Mouse (Mus musculus): ENCODE measurements around the gene Map1b. TPM values are rescaled to one million over a fixed set of nuclear protein-coding genes. Genes with fewer than 3 reads are reported as not detected.

Map1b gene
- total and polyA plus RNA-seq, 3 experiments: 2.1 to 14.6 (median 10.2) TPM

DNA sequence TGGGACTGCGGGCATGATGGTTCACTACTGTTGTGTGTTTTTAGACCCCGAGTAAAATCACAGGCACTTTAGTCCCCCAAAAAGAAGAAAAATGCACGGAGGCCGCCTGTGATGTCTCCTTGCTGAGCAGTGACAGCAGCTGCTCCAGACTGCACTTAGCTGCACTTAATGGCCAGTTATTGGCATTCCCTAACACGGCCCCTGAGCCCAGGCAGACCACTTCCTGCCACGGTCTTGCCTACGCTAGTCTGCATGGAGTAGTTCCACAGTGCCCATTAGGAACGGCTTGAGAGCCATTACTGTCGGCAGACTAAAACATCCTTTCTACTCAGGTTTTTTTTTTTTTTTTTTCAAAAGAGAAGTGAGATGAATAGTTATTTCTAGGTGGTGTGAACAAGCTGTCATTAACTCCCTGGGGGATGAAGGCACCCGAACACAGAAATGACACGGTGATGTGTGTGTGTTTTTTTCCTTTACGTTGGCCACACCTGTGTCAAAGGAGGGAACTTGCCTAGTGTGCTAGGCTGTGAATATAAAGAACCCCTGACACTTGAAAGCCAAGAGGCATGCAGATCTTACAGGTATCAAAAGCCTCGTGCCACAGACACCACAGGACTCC, 14.1 kb downstream of the Map1b start:
- no peaks in the 10 kb centered on the region for H3K27me3 ChIP-seq (ENCODE audit: control insufficient read depth, insufficient read depth, low read length)
- H3K79me2 ChIP-seq (replicated peaks; ENCODE audit: control insufficient read depth, insufficient read depth, low read length): no peaks in the 10 kb centered on the region
- no peak for DNase-seq
- TF ChIP-seq CTCF (IDR thresholded peaks at IDR 0.05) (no peak), POLR2A (IDR thresholded peaks at IDR 0.05; ENCODE audit: insufficient read depth, low read depth, low read length) (no peak), EP300 (IDR thresholded peaks at IDR 0.05; ENCODE audit: insufficient read depth, low read depth, low read length) (no peak)
- WGBS: 65% methylated on average over 13 of the region's 13 CpGs
- no peaks in the 10 kb centered on the region; the same call in 1 of the 2 replicates for H3K36me3 ChIP-seq (ENCODE audit: control insufficient read depth, insufficient read depth, low read length)
- H3K4me3 ChIP-seq: no peak overlapping the region
- intact Hi-C loops (cut with DNase I): no loop called here
- peaks cover 7% of the 10 kb centered on the region for H3K4me1 ChIP-seq (ENCODE audit: control insufficient read depth, insufficient read depth, low read length)
- H3K9ac ChIP-seq (ENCODE audit: low read depth, low read length): no peak overlapping the region
- H3K27ac ChIP-seq: no peak overlapping the region

DNA sequence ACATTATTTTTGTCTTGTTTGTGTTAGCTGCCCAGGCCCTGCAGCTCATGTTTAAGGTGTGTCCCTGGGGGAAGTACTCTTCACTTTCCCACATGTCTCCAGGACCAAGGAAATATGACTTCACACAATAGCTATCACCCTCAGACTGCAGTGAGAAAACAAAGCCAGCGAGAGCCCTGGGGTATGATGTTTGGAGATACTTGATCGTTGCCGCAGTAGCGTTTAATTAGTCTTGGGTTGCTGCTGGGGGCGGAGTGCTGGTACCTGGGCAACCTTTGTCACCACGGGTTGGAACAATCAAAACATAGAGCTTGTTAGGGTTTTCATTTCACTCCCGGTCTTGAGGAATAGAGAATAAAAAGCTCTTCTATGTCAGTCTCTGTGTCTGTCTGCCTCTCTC, 14.9 kb downstream of the Map1b start:
- H3K79me2 ChIP-seq (replicated peaks; ENCODE audit: control insufficient read depth, insufficient read depth, low read length): no peaks in the 10 kb centered on the region
- TF ChIP-seq POLR2A (IDR thresholded peaks at IDR 0.05; ENCODE audit: insufficient read depth, low read depth, low read length) (no peak), EP300 (IDR thresholded peaks at IDR 0.05; ENCODE audit: insufficient read depth, low read depth, low read length) (no peak), CTCF (IDR thresholded peaks at IDR 0.05) (no peak)
- 72% methylated on average over 7 of the region's 7 CpGs for WGBS
- no peak for DNase-seq
- H3K4me1 ChIP-seq (ENCODE audit: control insufficient read depth, insufficient read depth, low read length): peaks cover 7% of the 10 kb centered on the region
- no peaks in the 10 kb centered on the region; the same call in 1 of the 2 replicates for H3K36me3 ChIP-seq (ENCODE audit: control insufficient read depth, insufficient read depth, low read length)
- intact Hi-C loops (cut with DNase I): no loop called here
- no peaks in the 10 kb centered on the region for H3K27me3 ChIP-seq (ENCODE audit: control insufficient read depth, insufficient read depth, low read length)
- H3K9ac ChIP-seq (ENCODE audit: low read depth, low read length): no peak overlapping the region
- no peak overlapping the region for H3K4me3 ChIP-seq
- H3K27ac ChIP-seq: no peak overlapping the region

DNA sequence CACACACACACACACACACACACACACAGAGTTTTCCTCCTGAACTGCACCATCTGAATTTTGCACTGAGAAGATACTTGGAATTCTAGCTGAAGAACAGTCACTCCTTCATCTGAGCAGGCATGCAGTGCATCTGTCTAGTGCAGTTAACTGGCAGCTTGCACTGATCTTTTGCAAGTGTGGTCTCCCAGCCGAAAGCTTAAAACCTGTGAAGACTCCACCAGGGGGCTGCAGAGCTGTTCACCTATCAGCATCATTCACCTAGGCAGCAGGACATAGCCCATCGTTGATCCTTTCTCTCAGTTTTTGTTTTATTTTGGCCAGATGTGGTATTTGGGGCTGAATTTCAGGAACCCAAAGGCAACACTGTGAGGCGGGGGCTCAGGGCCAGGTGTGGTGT, 15.7 kb downstream of the Map1b start:
- no peak overlapping the region for H3K27ac ChIP-seq
- peaks cover 7% of the 10 kb centered on the region for H3K4me1 ChIP-seq (ENCODE audit: control insufficient read depth, insufficient read depth, low read length)
- no peak for TF ChIP-seq POLR2A (IDR thresholded peaks at IDR 0.05; ENCODE audit: insufficient read depth, low read depth, low read length)
- no peak for TF ChIP-seq CTCF (IDR thresholded peaks at IDR 0.05)
- TF ChIP-seq EP300 (IDR thresholded peaks at IDR 0.05; ENCODE audit: insufficient read depth, low read depth, low read length): no peak
- intact Hi-C loops (cut with DNase I): no loop called here
- no peaks in the 10 kb centered on the region for H3K27me3 ChIP-seq (ENCODE audit: control insufficient read depth, insufficient read depth, low read length)
- no peaks in the 10 kb centered on the region; the same call in 1 of the 2 replicates for H3K36me3 ChIP-seq (ENCODE audit: control insufficient read depth, insufficient read depth, low read length)
- no peak overlapping the region for H3K9ac ChIP-seq (ENCODE audit: low read depth, low read length)
- H3K4me3 ChIP-seq: no peak overlapping the region
- H3K79me2 ChIP-seq (replicated peaks; ENCODE audit: control insufficient read depth, insufficient read depth, low read length): no peaks in the 10 kb centered on the region
- WGBS: 77% methylated on average over 3 of the region's 3 CpGs
- no peak for DNase-seq

DNA sequence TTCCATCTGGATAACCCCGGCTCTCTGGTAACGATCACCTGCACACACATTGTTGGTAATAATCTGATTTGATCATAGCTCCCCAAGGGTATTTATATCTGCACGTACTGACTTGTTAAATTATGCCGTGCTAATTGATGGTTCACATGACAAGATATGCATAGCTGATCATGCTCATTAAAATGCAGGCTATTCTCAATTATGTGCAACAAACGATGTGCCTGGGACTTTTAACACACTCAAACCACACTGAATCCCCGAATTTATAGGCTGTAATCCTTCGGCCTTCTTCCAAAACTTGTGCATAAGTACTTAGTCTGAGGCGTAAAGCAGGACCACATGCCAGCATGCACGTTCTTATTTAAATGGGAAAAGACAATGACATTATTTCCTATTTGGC, 16.6 kb downstream of the Map1b start:
- 49% methylated on average over 9 of the region's 9 CpGs for WGBS
- H3K79me2 ChIP-seq (replicated peaks; ENCODE audit: control insufficient read depth, insufficient read depth, low read length): no peaks in the 10 kb centered on the region
- H3K36me3 ChIP-seq (ENCODE audit: control insufficient read depth, insufficient read depth, low read length): no peaks in the 10 kb centered on the region; the same call in 1 of the 2 replicates
- no peak overlapping the region for H3K4me3 ChIP-seq
- peaks cover 7% of the 10 kb centered on the region for H3K4me1 ChIP-seq (ENCODE audit: control insufficient read depth, insufficient read depth, low read length)
- H3K9ac ChIP-seq (ENCODE audit: low read depth, low read length): no peak overlapping the region
- TF ChIP-seq CTCF (IDR thresholded peaks at IDR 0.05) (no peak), POLR2A (IDR thresholded peaks at IDR 0.05; ENCODE audit: insufficient read depth, low read depth, low read length) (no peak), EP300 (IDR thresholded peaks at IDR 0.05; ENCODE audit: insufficient read depth, low read depth, low read length) (no peak)
- no peaks in the 10 kb centered on the region for H3K27me3 ChIP-seq (ENCODE audit: control insufficient read depth, insufficient read depth, low read length)
- intact Hi-C loops (cut with DNase I): no loop called here
- DNase-seq: no peak
- no peak overlapping the region for H3K27ac ChIP-seq

DNA sequence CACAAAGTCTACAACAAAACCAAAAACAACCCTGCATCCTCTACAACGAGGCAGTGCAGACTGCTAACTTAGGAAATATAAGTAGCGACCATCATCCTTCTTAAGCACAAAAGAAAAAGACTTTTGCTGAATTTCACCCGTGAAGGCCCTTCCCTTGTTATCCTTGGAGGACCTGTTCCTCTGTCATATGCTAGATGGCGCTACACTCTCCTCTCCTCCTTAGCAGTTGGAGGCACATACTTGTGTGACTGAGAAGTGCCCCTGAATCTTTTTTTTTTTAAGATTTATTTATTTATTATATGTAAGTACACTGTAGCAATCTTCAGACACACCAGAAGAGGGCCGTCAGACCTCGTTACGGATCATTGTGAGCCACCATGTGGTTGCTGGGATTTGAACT, 20.2 kb downstream of the Map1b start:
- no peak for TF ChIP-seq POLR2A (IDR thresholded peaks at IDR 0.05; ENCODE audit: insufficient read depth, low read depth, low read length)
- no peak for TF ChIP-seq EP300 (IDR thresholded peaks at IDR 0.05; ENCODE audit: insufficient read depth, low read depth, low read length)
- TF ChIP-seq CTCF (IDR thresholded peaks at IDR 0.05): peak; percentile 60
- Histone ChIP-seq H3K36me3 (ENCODE audit: control insufficient read depth, insufficient read depth, low read length) (no peaks in the 10 kb centered on the region; the same call in 1 of the 2 replicates), H3K9ac (ENCODE audit: low read depth, low read length) (no peak overlapping the region), H3K4me3 (no peak overlapping the region), H3K4me1 (ENCODE audit: control insufficient read depth, insufficient read depth, low read length) (no peaks in the 10 kb centered on the region), H3K79me2 (replicated peaks; ENCODE audit: control insufficient read depth, insufficient read depth, low read length) (no peaks in the 10 kb centered on the region), H3K27me3 (ENCODE audit: control insufficient read depth, insufficient read depth, low read length) (no peaks in the 10 kb centered on the region), H3K27ac (no peak overlapping the region)
- DNase-seq: no peak
- intact Hi-C loops (cut with DNase I): no loop called here
- WGBS: 89% methylated on average over 7 of the region's 7 CpGs

DNA sequence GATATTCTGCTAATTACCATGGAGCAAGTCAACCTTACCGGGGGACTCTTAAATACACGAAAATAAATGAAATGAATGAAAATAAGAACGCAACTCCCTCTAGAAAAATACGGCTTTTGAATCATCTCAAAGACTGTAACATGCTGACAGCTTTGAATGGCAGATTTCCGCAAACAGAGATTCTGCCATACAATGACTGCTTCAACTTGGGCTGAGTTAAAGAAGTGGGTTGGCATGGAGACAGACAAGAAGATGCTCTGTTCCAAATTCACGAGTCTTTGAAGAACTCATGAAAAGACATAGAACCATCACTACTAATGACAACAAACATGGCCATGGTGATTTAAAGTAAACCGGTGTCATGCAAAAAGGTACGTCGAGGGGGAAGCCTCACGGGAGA, 21.9 kb downstream of the Map1b start:
- H3K4me1 ChIP-seq (ENCODE audit: control insufficient read depth, insufficient read depth, low read length): no peaks in the 10 kb centered on the region
- no peaks in the 10 kb centered on the region; the same call in 1 of the 2 replicates for H3K36me3 ChIP-seq (ENCODE audit: control insufficient read depth, insufficient read depth, low read length)
- no peaks in the 10 kb centered on the region for H3K27me3 ChIP-seq (ENCODE audit: control insufficient read depth, insufficient read depth, low read length)
- no peaks in the 10 kb centered on the region for H3K79me2 ChIP-seq (replicated peaks; ENCODE audit: control insufficient read depth, insufficient read depth, low read length)
- no peak for TF ChIP-seq POLR2A (IDR thresholded peaks at IDR 0.05; ENCODE audit: insufficient read depth, low read depth, low read length)
- no peak for TF ChIP-seq EP300 (IDR thresholded peaks at IDR 0.05; ENCODE audit: insufficient read depth, low read depth, low read length)
- TF ChIP-seq CTCF (IDR thresholded peaks at IDR 0.05): no peak
- H3K4me3 ChIP-seq: no peak overlapping the region
- no peak overlapping the region for H3K9ac ChIP-seq (ENCODE audit: low read depth, low read length)
- WGBS: 91% methylated on average over 10 of the region's 10 CpGs
- intact Hi-C loops (cut with DNase I): no loop called here
- no peak overlapping the region for H3K27ac ChIP-seq
- no peak for DNase-seq

All from heart, adult 2 months (tissue).